Comparison of ENCODE assay signal across 13 mouse cellular contexts in the genomic region with DNA sequence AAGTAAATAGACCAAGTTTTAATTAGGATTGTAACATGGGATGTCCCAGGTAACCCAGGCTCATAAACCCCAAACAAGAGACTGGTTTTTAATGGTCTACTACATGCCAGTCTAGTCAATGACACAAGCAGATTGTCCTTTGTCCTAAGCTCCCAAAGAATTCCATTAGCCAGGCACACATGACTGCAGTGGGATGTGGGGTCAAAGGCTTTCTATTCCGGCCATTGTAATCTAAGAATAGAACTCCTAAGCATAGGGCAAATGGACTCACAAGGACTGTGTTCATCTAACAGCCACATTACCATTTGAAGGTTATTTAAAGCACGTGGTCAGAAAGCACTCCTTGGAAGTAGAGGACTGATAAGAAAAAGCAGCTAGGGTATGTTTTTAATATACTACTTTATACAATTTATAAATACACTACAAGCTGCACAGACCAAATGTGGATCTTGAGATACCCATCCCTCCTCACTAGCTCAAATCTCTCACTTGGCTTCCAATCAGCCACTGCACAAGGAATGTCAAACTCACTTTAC. TPM values are rescaled to one million over a fixed set of nuclear protein-coding genes. Genes with fewer than 3 reads are reported as not detected.
DNase-seq lines count a peak whose midpoint lies in the region; ATAC-seq lines count a peak whose summit lies in the region.
"Had no signal": no experiment of that assay in that cellular context is flagged by ENCODE, and none has a peak within 500 bp of the region (broad histone marks: within the 10 kb centered on the region; RNA-seq: fewer than 3 reads in every experiment).

No protein-coding gene starts in this region.

- H3K27me3 ChIP-seq in lung, embryonic 16.5 days (ENCODE audit: control insufficient read depth, insufficient read depth, low read depth, low read length) = no peaks in the 10 kb centered on the region
- H3K27me3 ChIP-seq in heart, embryonic 12.5 days (replicated peaks) = no peaks in the 10 kb centered on the region

- H3K27ac ChIP-seq in lung, embryonic 16.5 days (ENCODE audit: low read length) = 0 out of 2 replicates have a peak overlapping the region, but pooled peaks have one; percentile 24
- H3K27ac ChIP-seq in heart, embryonic 12.5 days (ENCODE audit: poor library complexity, severe bottlenecking) = peak overlapping the region; percentile 82
- H3K27ac ChIP-seq: limb, embryonic 10.5 days; macrophage had no signal

- no peak overlapping the region for H3K4me2 ChIP-seq in lung, embryonic 16.5 days (ENCODE audit: low read depth, low read length)
- no peak overlapping the region for H3K4me2 ChIP-seq in heart, embryonic 12.5 days

- H3K36me3 ChIP-seq in lung, embryonic 16.5 days (ENCODE audit: control insufficient read depth, insufficient read depth, low read length) = peaks cover 3% of the 10 kb centered on the region
- peaks cover 4% of the 10 kb centered on the region; the same call in 1 of the 2 replicates for H3K36me3 ChIP-seq in heart, embryonic 12.5 days

- peak; percentile 45 to 71 for DNase-seq in heart, adult 18-20 months
- no peak for DNase-seq in heart, postnatal 36 days
- DNase-seq in lung, adult 18-20 months = no peak
- peak; percentile 16 for DNase-seq in large intestine, adult 2 months (ENCODE audit: low read depth, low spot score)
- no peak for DNase-seq in retina, postnatal 1 day
- DNase-seq: cerebellum, postnatal 10 days; gastrocnemius, postnatal 10 days had no signal

- H3K4me3 ChIP-seq in lung, embryonic 16.5 days (ENCODE audit: low read length) = no peak overlapping the region
- no peak overlapping the region for H3K4me3 ChIP-seq in heart, embryonic 12.5 days
- H3K4me3 ChIP-seq: limb, embryonic 10.5 days had no signal

- H3K9me3 ChIP-seq in lung, embryonic 16.5 days (ENCODE audit: control insufficient read depth, low read length) = peaks cover 3% of the 10 kb centered on the region; the same call in 1 of the 2 replicates
- H3K9me3 ChIP-seq in heart, embryonic 12.5 days (replicated peaks) = peaks cover 5% of the 10 kb centered on the region; the same call in 1 of the 2 replicates
- H3K9me3 ChIP-seq: limb, embryonic 10.5 days had no signal

- peaks cover 3% of the 10 kb centered on the region; the same call in 1 of the 2 replicates for H3K4me1 ChIP-seq in lung, embryonic 16.5 days (replicated peaks; ENCODE audit: control insufficient read depth, insufficient read depth, low read length)
- H3K4me1 ChIP-seq in heart, embryonic 12.5 days (replicated peaks) = peaks cover 15% of the 10 kb centered on the region
- H3K4me1 ChIP-seq: limb, embryonic 10.5 days had no signal

- H3K9ac ChIP-seq in lung, embryonic 16.5 days (ENCODE audit: low read length) = no peak overlapping the region
- H3K9ac ChIP-seq in heart, embryonic 12.5 days = no peak overlapping the region

- intact Hi-C loops in heart, postnatal 36 days (cut with DNase I) = loop anchor here (2.0 to 5.0 kb wide), 2 partner anchors 48 to 97 kb away; a partner anchor contains a TSS

- 48% methylated on average over 2 of the region's 2 CpGs for WGBS in lung, embryonic 16.5 days
- 27% methylated on average over 2 of the region's 2 CpGs for WGBS in heart, embryonic 12.5 days
- WGBS in large intestine, adult 2 months = 38% methylated on average over 2 of the region's 2 CpGs

- ATAC-seq in lung, embryonic 16.5 days (ENCODE audit: low read depth) = no peak
- ATAC-seq in heart, embryonic 12.5 days (ENCODE audit: insufficient number of reproducible peaks, low FRiP score) = 0 out of 2 replicates have a peak, but pooled peaks have one; percentile 36
- no peak for ATAC-seq in megakaryocyte progenitor cell, adult 5-6 weeks (replicated peaks; ENCODE audit: poor library complexity)
- ATAC-seq: intestine, postnatal 0 days had no signal

RNA-seq across cellular contexts. Expression of a gene that starts 48.3 kb away (rescaled TPM):
- total RNA-seq in heart, adult 18-20 months (2021) = 10 to 100 TPM; 19.5 TPM
- 10 to 100 TPM; 21.1 to 24.1 TPM for total RNA-seq in heart, postnatal 36 days (2021)
- polyA plus RNA-seq in lung, embryonic 16.5 days (2015; fragmentation: Nextera tagmentation; extraction: Ambion mirVana) = 13.6 and 16.7 TPM in 2 replicates
- polyA plus RNA-seq in heart, embryonic 12.5 days (2016; fragmentation: Nextera tagmentation; extraction: Ambion mirVana) = 18.6 and 24.3 TPM in 2 replicates
- 6.0 and 7.6 TPM in 2 replicates for polyA plus RNA-seq in large intestine, adult 2 months (2012; rRNA removed)
- 32.5 and 40.9 TPM in 2 replicates for total RNA-seq in megakaryocyte progenitor cell, adult 5-6 weeks (2015)
- 12.0 and 14.8 TPM in 2 replicates for total RNA-seq in megakaryocyte progenitor cell, adult 5-6 weeks (2017)

RNA-seq across cellular contexts. Expression of a gene that starts 48.9 kb away (rescaled TPM):
- under 1 TPM; 0.87 to 0.89 TPM for total RNA-seq in heart, adult 18-20 months (2021)
- under 1 TPM; 0.81 to 1.00 TPM for total RNA-seq in heart, postnatal 36 days (2021)
- polyA plus RNA-seq in lung, embryonic 16.5 days (2015; fragmentation: Nextera tagmentation; extraction: Ambion mirVana) = 2.2 TPM in 2 replicates
- polyA plus RNA-seq in heart, embryonic 12.5 days (2016; fragmentation: Nextera tagmentation; extraction: Ambion mirVana) = 3.2 and 3.4 TPM in 2 replicates
- polyA plus RNA-seq in large intestine, adult 2 months (2012; rRNA removed) = 0.60 and 0.69 TPM in 2 replicates
- 9.8 and 11.4 TPM in 2 replicates for total RNA-seq in megakaryocyte progenitor cell, adult 5-6 weeks (2015)
- total RNA-seq in megakaryocyte progenitor cell, adult 5-6 weeks (2017) = 3.4 and 5.2 TPM in 2 replicates

Comparison
In these comparisons a context has a peak if more than half of its experiments do, and no peak if none do; other contexts are left out.
1. DNase-seq: peak in heart, adult 18-20 months (2 of 2) and large intestine, adult 2 months (single experiment); none in heart, postnatal 36 days (0 of 2), lung, adult 18-20 months (0 of 2) and retina, postnatal 1 day (single experiment).